Mouse (Mus musculus): ENCODE measurements around the gene Zbtb33. TPM values are rescaled to one million over a fixed set of nuclear protein-coding genes. Genes with fewer than 3 reads are reported as not detected.

Gene Zbtb33
- polyA plus RNA-seq, 1 experiment from 2014 or later = 1.3 TPM

GRCm38 (mm10) chrX:38180656-38181607 lies 8.7 kb upstream of the Zbtb33 start:
- H3K27me3 ChIP-seq (ENCODE audit: insufficient read depth, low read length) = 0 out of 2 replicates have a peak, but pooled peaks cover 3% of the 10 kb centered on the region
- H3K9me3 ChIP-seq (ENCODE audit: low read length) = no peaks in the 10 kb centered on the region
- ATAC-seq (no peak; the same call in 1 of the 2 replicates), DNase-seq (peak; percentile 14)
- H3K27ac ChIP-seq (ENCODE audit: low read depth) = no peak overlapping the region
- no peaks in the 10 kb centered on the region for H3K36me3 ChIP-seq (replicated peaks; ENCODE audit: insufficient read depth, low read length)
- TF ChIP-seq CTCF (IDR thresholded peaks at IDR 0.05; ENCODE audit: low read depth) (no peak), EP300 (IDR thresholded peaks at IDR 0.05; ENCODE audit: low read depth) (no peak)
- WGBS (ENCODE audit: insufficient replicate concordance) = 16% methylated on average over 30 of the region's 38 CpGs
- H3K4me1 ChIP-seq (ENCODE audit: insufficient read depth) = no peaks in the 10 kb centered on the region
- no peak overlapping the region; the same call in 1 of the 2 replicates for H3K9ac ChIP-seq (replicated peaks)
- peak overlapping the region; percentile 71 for H3K4me2 ChIP-seq (ENCODE audit: low read depth, low read length)
- peak overlapping the region; percentile 44 for H3K4me3 ChIP-seq (ENCODE audit: low read depth, low read length)

- WGBS (ENCODE audit: insufficient replicate concordance) = 12% methylated on average over 10 of the region's 15 CpGs
- peak overlapping the region; percentile 71; the same call in 1 of the 2 replicates for H3K4me2 ChIP-seq (ENCODE audit: low read depth, low read length)
Observed at GRCm38 (mm10) chrX:38181608-38182258, 7.9 kb upstream of the Zbtb33 start.

GRCm38 (mm10) chrX:38185520-38185919 lies 4.1 kb upstream of the Zbtb33 start:
- Histone ChIP-seq H3K4me2 (ENCODE audit: low read depth, low read length) (no peak overlapping the region), H3K4me1 (ENCODE audit: insufficient read depth) (no peaks in the 10 kb centered on the region), H3K36me3 (replicated peaks; ENCODE audit: insufficient read depth, low read length) (no peaks in the 10 kb centered on the region), H3K27ac (ENCODE audit: low read depth) (no peak overlapping the region), H3K9ac (replicated peaks) (no peak overlapping the region), H3K9me3 (ENCODE audit: low read length) (no peaks in the 10 kb centered on the region), H3K27me3 (ENCODE audit: insufficient read depth, low read length) (0 out of 2 replicates have a peak, but pooled peaks cover 3% of the 10 kb centered on the region), H3K4me3 (ENCODE audit: low read depth, low read length) (no peak overlapping the region)
- WGBS (ENCODE audit: insufficient replicate concordance) = 38% methylated on average over 2 of the region's 2 CpGs
- TF ChIP-seq CTCF (IDR thresholded peaks at IDR 0.05; ENCODE audit: low read depth) (no peak), EP300 (IDR thresholded peaks at IDR 0.05; ENCODE audit: low read depth) (no peak)
- DNase-seq (no peak), ATAC-seq (no peak)

More at GRCm38 (mm10) chrX:38181608-38182258, 7.9 kb upstream of the Zbtb33 start:
- H3K27ac ChIP-seq (ENCODE audit: low read depth) = no peak overlapping the region
- ATAC-seq (peak; percentile 66), DNase-seq (peak; percentile 77)
- H3K4me3 ChIP-seq (ENCODE audit: low read depth, low read length) = peak overlapping the region; percentile 44; the same call in 1 of the 2 replicates
- no peaks in the 10 kb centered on the region for H3K36me3 ChIP-seq (replicated peaks; ENCODE audit: insufficient read depth, low read length)
- no peaks in the 10 kb centered on the region for H3K4me1 ChIP-seq (ENCODE audit: insufficient read depth)
- TF ChIP-seq CTCF (IDR thresholded peaks at IDR 0.05; ENCODE audit: low read depth) (peak; percentile 51), EP300 (IDR thresholded peaks at IDR 0.05; ENCODE audit: low read depth) (no peak)
- H3K9ac ChIP-seq (replicated peaks) = no peak overlapping the region
- H3K27me3 ChIP-seq (ENCODE audit: insufficient read depth, low read length) = 0 out of 2 replicates have a peak, but pooled peaks cover 3% of the 10 kb centered on the region
- H3K9me3 ChIP-seq (ENCODE audit: low read length) = no peaks in the 10 kb centered on the region

- Histone ChIP-seq H3K4me3 (ENCODE audit: low read depth, low read length) (peak overlapping the region; percentile 73), H3K27ac (ENCODE audit: low read depth) (peak overlapping the region; percentile 78), H3K36me3 (replicated peaks; ENCODE audit: insufficient read depth, low read length) (no peaks in the 10 kb centered on the region), H3K9me3 (ENCODE audit: low read length) (no peaks in the 10 kb centered on the region), H3K27me3 (ENCODE audit: insufficient read depth, low read length) (no peaks in the 10 kb centered on the region), H3K4me1 (ENCODE audit: insufficient read depth) (no peaks in the 10 kb centered on the region), H3K4me2 (ENCODE audit: low read depth, low read length) (peak overlapping the region; percentile 74), H3K9ac (replicated peaks) (peak overlapping the region; percentile 77)
- DNase-seq (peak; percentile 12), ATAC-seq (no peak)
- no peak for TF ChIP-seq EP300 (IDR thresholded peaks at IDR 0.05; ENCODE audit: low read depth)
- TF ChIP-seq CTCF (IDR thresholded peaks at IDR 0.05; ENCODE audit: low read depth) = no peak
- 26% methylated on average over 3 of the region's 3 CpGs for WGBS (ENCODE audit: insufficient replicate concordance)
Observed at GRCm38 (mm10) chrX:38190458-38190764, 818 bp downstream of the Zbtb33 start.

GRCm38 (mm10) chrX:38201816-38202215 lies 12.2 kb downstream of the Zbtb33 start:
- Histone ChIP-seq H3K4me1 (ENCODE audit: insufficient read depth) (no peaks in the 10 kb centered on the region), H3K36me3 (replicated peaks; ENCODE audit: insufficient read depth, low read length) (no peaks in the 10 kb centered on the region)
- WGBS (ENCODE audit: insufficient replicate concordance) = 35% methylated on average over 2 of the region's 2 CpGs

GRCm38 (mm10) chrX:38207392-38207791 lies 17.8 kb downstream of the Zbtb33 start:
- TF ChIP-seq CTCF (IDR thresholded peaks at IDR 0.05; ENCODE audit: low read depth) (no peak), EP300 (IDR thresholded peaks at IDR 0.05; ENCODE audit: low read depth) (no peak)
- Histone ChIP-seq H3K9me3 (ENCODE audit: low read length) (no peaks in the 10 kb centered on the region), H3K4me2 (ENCODE audit: low read depth, low read length) (no peak overlapping the region), H3K36me3 (replicated peaks; ENCODE audit: insufficient read depth, low read length) (no peaks in the 10 kb centered on the region), H3K4me3 (ENCODE audit: low read depth, low read length) (no peak overlapping the region), H3K27me3 (ENCODE audit: insufficient read depth, low read length) (no peaks in the 10 kb centered on the region), H3K4me1 (ENCODE audit: insufficient read depth) (no peaks in the 10 kb centered on the region), H3K9ac (replicated peaks) (no peak overlapping the region), H3K27ac (ENCODE audit: low read depth) (no peak overlapping the region)
- no peak for DNase-seq
- ATAC-seq = no peak
- WGBS (ENCODE audit: insufficient replicate concordance) = 41% methylated on average over 1 of the region's 1 CpGs

More at GRCm38 (mm10) chrX:38201816-38202215, 12.2 kb downstream of the Zbtb33 start:
- Histone ChIP-seq H3K9ac (replicated peaks) (no peak overlapping the region), H3K9me3 (ENCODE audit: low read length) (no peaks in the 10 kb centered on the region), H3K27me3 (ENCODE audit: insufficient read depth, low read length) (no peaks in the 10 kb centered on the region), H3K27ac (ENCODE audit: low read depth) (no peak overlapping the region), H3K4me2 (ENCODE audit: low read depth, low read length) (no peak overlapping the region), H3K4me3 (ENCODE audit: low read depth, low read length) (no peak overlapping the region)
- no peak for ATAC-seq
- no peak for TF ChIP-seq CTCF (IDR thresholded peaks at IDR 0.05; ENCODE audit: low read depth)
- no peak for TF ChIP-seq EP300 (IDR thresholded peaks at IDR 0.05; ENCODE audit: low read depth)
- no peak for DNase-seq
